Mouse (Mus musculus) cerebellum, adult 8-10 months (tissue): ENCODE measurements around the gene Zap70.
"Not testable (repeated sequence)": the region's sequence is repeated elsewhere in the genome, so short reads cannot be mapped to it uniquely, and the experiment has no call there.

Experiments used
- DNase-seq: peaks from one replicate; pipeline ENCODE4 v3.0.0; 2022

Gene Zap70

GRCm38 (mm10) chr1:36780793-36781192, 19.2 kb downstream of the Zap70 start:
- no peak for DNase-seq

GRCm38 (mm10) chr1:36782476-36782875, 20.9 kb downstream of the Zap70 start:
- peak; percentile 22 for DNase-seq

GRCm38 (mm10) chr1:36784365-36785134, 23.0 kb downstream of the Zap70 start:
- DNase-seq = peak; percentile 90

GRCm38 (mm10) chr1:36785238-36785641, 23.6 kb downstream of the Zap70 start:
- peak; percentile 37 for DNase-seq

GRCm38 (mm10) chr1:36786377-36786776, 24.8 kb downstream of the Zap70 start:
- peak; percentile 15 for DNase-seq

GRCm38 (mm10) chr1:36789416-36789815, 27.8 kb downstream of the Zap70 start:
- no peak for DNase-seq

GRCm38 (mm10) chr1:36796711-36797110, 35.1 kb downstream of the Zap70 start:
- DNase-seq = no peak

- no peak for DNase-seq
These were observed 35.9 kb downstream of the Zap70 start for GRCm38 (mm10) chr1:36797481-36797880.

GRCm38 (mm10) chr1:36800379-36801011, 38.9 kb downstream of the Zap70 start:
- no peak for DNase-seq

GRCm38 (mm10) chr1:36804259-36804658, 42.7 kb downstream of the Zap70 start:
- DNase-seq = no peak

- no peak for DNase-seq
These were observed 43.2 kb downstream of the Zap70 start for GRCm38 (mm10) chr1:36804833-36805232.

- no peak for DNase-seq
These were observed 44.7 kb downstream of the Zap70 start for GRCm38 (mm10) chr1:36806181-36806905.

GRCm38 (mm10) chr1:36807086-36807485, 45.5 kb downstream of the Zap70 start:
- no peak for DNase-seq

GRCm38 (mm10) chr1:36807782-36808565, 46.4 kb downstream of the Zap70 start:
- DNase-seq = no peak

GRCm38 (mm10) chr1:36811806-36812205, 50.2 kb downstream of the Zap70 start:
- DNase-seq = no peak

- no peak for DNase-seq
These were observed 51.8 kb downstream of the Zap70 start for GRCm38 (mm10) chr1:36813415-36813814.

GRCm38 (mm10) chr1:36814271-36814903, 52.8 kb downstream of the Zap70 start:
- DNase-seq = no peak

GRCm38 (mm10) chr1:36815166-36815565, 53.6 kb downstream of the Zap70 start:
- no peak for DNase-seq

GRCm38 (mm10) chr1:36821918-36822317, 60.3 kb downstream of the Zap70 start:
- not testable (repeated sequence) for DNase-seq

GRCm38 (mm10) chr1:36824356-36824755, 62.8 kb downstream of the Zap70 start:
- DNase-seq = no peak

- no peak for DNase-seq
These were observed 69.6 kb downstream of the Zap70 start for GRCm38 (mm10) chr1:36830913-36831866.
